Mouse (Mus musculus): ENCODE results near the gene Grid1. TPM values are rescaled to one million over a fixed set of nuclear protein-coding genes. Genes with fewer than 3 reads are reported as not detected.
A peak's percentile ranks its signal among the peaks of the same experiment; 100 is the strongest.

Grid1 gene
- total RNA-seq, 2 experiments from 2014 or later, result 48.2 to 49.7 TPM

- intact Hi-C loops (cut with DNase I), result no loop called here
- no peak for DNase-seq (ENCODE audit: extremely low spot score in 1 of 2, low spot score in 2 of 2)
Measured at GRCm38 (mm10) chr14:35227581-35227980, 407.7 kb downstream of the Grid1 start.

GRCm38 (mm10) chr14:35231384-35231783 lies 411.5 kb downstream of the Grid1 start:
- intact Hi-C loops (cut with DNase I), result no loop called here
- no peak for DNase-seq (ENCODE audit: extremely low spot score in 1 of 2, low spot score in 2 of 2)

GRCm38 (mm10) chr14:35242882-35243281 lies 423.0 kb downstream of the Grid1 start:
- DNase-seq (ENCODE audit: extremely low spot score in 1 of 2, low spot score in 2 of 2), result no peak
- intact Hi-C loops (cut with DNase I), result no loop called here

GRCm38 (mm10) chr14:35244776-35245548 lies 425.1 kb downstream of the Grid1 start:
- intact Hi-C loops (cut with DNase I), result no loop called here

GRCm38 (mm10) chr14:35250412-35250811 lies 430.5 kb downstream of the Grid1 start:
- intact Hi-C loops (cut with DNase I), result no loop called here
- DNase-seq (ENCODE audit: extremely low spot score in 1 of 2, low spot score in 2 of 2), result peak in 1 of 2 experiments; percentile 33

More at GRCm38 (mm10) chr14:35244776-35245548, 425.1 kb downstream of the Grid1 start:
- DNase-seq (ENCODE audit: extremely low spot score in 1 of 2, low spot score in 2 of 2), result no peak

GRCm38 (mm10) chr14:35254477-35254876 lies 434.6 kb downstream of the Grid1 start:
- no peak for DNase-seq (ENCODE audit: extremely low spot score in 1 of 2, low spot score in 2 of 2)

GRCm38 (mm10) chr14:35270260-35270659 lies 450.4 kb downstream of the Grid1 start:
- DNase-seq (ENCODE audit: extremely low spot score in 1 of 2, low spot score in 2 of 2), result no peak
- intact Hi-C loops (cut with DNase I), result no loop called here

More at GRCm38 (mm10) chr14:35254477-35254876, 434.6 kb downstream of the Grid1 start:
- intact Hi-C loops (cut with DNase I), result no loop called here

- intact Hi-C loops (cut with DNase I), result no loop called here
- no peak for DNase-seq (ENCODE audit: extremely low spot score in 1 of 2, low spot score in 2 of 2)
Measured at GRCm38 (mm10) chr14:35309201-35309600, 489.3 kb downstream of the Grid1 start.

- no peak for DNase-seq (ENCODE audit: extremely low spot score in 1 of 2, low spot score in 2 of 2)
- intact Hi-C loops (cut with DNase I), result no loop called here
Measured at GRCm38 (mm10) chr14:35313380-35314299, 493.7 kb downstream of the Grid1 start.

GRCm38 (mm10) chr14:35326306-35326705 lies 506.4 kb downstream of the Grid1 start:
- intact Hi-C loops (cut with DNase I), result no loop called here
- DNase-seq (ENCODE audit: extremely low spot score in 1 of 2, low spot score in 2 of 2), result peak in 1 of 2 experiments; percentile 43

- intact Hi-C loops (cut with DNase I), result no loop called here
- DNase-seq (ENCODE audit: extremely low spot score in 1 of 2, low spot score in 2 of 2), result no peak
Measured at GRCm38 (mm10) chr14:35336561-35336960, 516.7 kb downstream of the Grid1 start.

GRCm38 (mm10) chr14:35356011-35356410 lies 536.1 kb downstream of the Grid1 start:
- intact Hi-C loops (cut with DNase I), result no loop called here
- DNase-seq (ENCODE audit: extremely low spot score in 1 of 2, low spot score in 2 of 2), result no peak

- DNase-seq (ENCODE audit: extremely low spot score in 1 of 2, low spot score in 2 of 2), result no peak
- intact Hi-C loops (cut with DNase I), result no loop called here
Measured at GRCm38 (mm10) chr14:35356480-35357085, 536.7 kb downstream of the Grid1 start.

- intact Hi-C loops (cut with DNase I), result no loop called here
- peak in 1 of 2 experiments; percentile 36 for DNase-seq (ENCODE audit: extremely low spot score in 1 of 2, low spot score in 2 of 2)
Measured at GRCm38 (mm10) chr14:35358136-35358821, 538.4 kb downstream of the Grid1 start.

GRCm38 (mm10) chr14:35365177-35365944 lies 545.5 kb downstream of the Grid1 start:
- intact Hi-C loops (cut with DNase I), result no loop called here
- DNase-seq (ENCODE audit: extremely low spot score in 1 of 2, low spot score in 2 of 2), result no peak

- intact Hi-C loops (cut with DNase I), result no loop called here
- no peak for DNase-seq (ENCODE audit: extremely low spot score in 1 of 2, low spot score in 2 of 2)
Measured at GRCm38 (mm10) chr14:35374374-35374773, 554.5 kb downstream of the Grid1 start.

- intact Hi-C loops (cut with DNase I), result no loop called here
- DNase-seq (ENCODE audit: extremely low spot score in 1 of 2, low spot score in 2 of 2), result no peak
Measured at GRCm38 (mm10) chr14:35393591-35393990, 573.7 kb downstream of the Grid1 start.
